Mouse (Mus musculus) embryonic fibroblast, embryonic 13.5 days (primary cell): ENCODE measurements around the gene Gm49384.

ENCODE experiments used
- CTCF ChIP-seq: IDR thresholded peaks from 2 replicates; pipeline ENCODE4 v1.5.1; 2011; ENCODE audit warnings: mild to moderate bottlenecking, control low read depth, low read length, moderate library complexity, borderline replicate concordance; ENCODE audit not compliant: insufficient read depth
- POLR2A ChIP-seq: IDR thresholded peaks from 2 replicates; pipeline ENCODE4 v1.6.1; 2011; ENCODE audit warnings: low read depth, mild to moderate bottlenecking, control low read depth, low read length, moderate library complexity

DNA sequence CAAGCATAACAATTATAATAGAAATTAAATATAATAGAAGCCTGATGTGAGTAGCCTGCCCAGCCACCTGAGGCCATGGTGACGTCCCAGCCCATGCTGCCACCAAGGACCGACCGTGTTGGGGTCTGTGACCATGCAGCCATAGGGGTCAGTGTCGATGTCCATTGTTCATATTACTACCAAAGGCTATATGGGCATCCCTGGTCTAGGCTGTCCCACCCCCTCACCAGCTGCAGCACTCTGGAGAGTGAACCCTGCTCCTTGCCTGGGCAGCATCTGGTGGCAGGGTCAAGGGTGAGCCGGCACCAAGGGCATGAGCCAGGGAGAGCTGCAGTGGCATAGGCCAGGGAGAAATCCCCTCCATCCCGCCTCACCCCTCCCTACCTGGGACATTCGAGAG lies 64.2 kb downstream of the Gm49384 start:
- TF ChIP-seq CTCF (no peak), POLR2A (no peak)
